Mouse (Mus musculus) left cerebral cortex, adult 18-20 months (tissue): Measurements from ENCODE around the gene Ppan. TPM values are rescaled to one million over a fixed set of nuclear protein-coding genes. Genes with fewer than 3 reads are reported as not detected.

Source experiments
- DNase-seq, 2 experiments: peaks; one replicate each; pipeline ENCODE4 v3.0.0; 2021 to 2022; ENCODE audit warnings: low spot score in 2 of 2, mixed read lengths in 1 of 2
- long read RNA-seq, 2 experiments: library from polyadenylated mRNA; stranded (forward); transcript quantifications; one replicate each; pipeline ENCODE4 v2.0.0; 2021
- total RNA-seq, 2 experiments: library from RNA; stranded (reverse); gene quantifications; 2 replicates each; pipeline ENCODE4 v1.2.3; 2021

Ppan gene
- 10 to 100 TPM; 20.7 to 23.3 TPM for total RNA-seq
- long read RNA-seq, experiment 1, transcript Ppan-201 (11 exons, 1,670 nt), result major isoform, 18 of 25 reads
- long read RNA-seq, experiment 1, partial matches to known transcripts, result 1 of 25 reads
- long read RNA-seq, experiment 1, other reads (novel, unspliced or antisense), result 6 of 25 reads
- long read RNA-seq, experiment 2, transcript Ppan-201 (11 exons, 1,670 nt), result major isoform, 11 of 14 reads
- long read RNA-seq, experiment 2, partial matches to known transcripts, result 2 of 14 reads
- long read RNA-seq, experiment 2, other reads (novel, unspliced or antisense), result 1 of 14 reads

DNA sequence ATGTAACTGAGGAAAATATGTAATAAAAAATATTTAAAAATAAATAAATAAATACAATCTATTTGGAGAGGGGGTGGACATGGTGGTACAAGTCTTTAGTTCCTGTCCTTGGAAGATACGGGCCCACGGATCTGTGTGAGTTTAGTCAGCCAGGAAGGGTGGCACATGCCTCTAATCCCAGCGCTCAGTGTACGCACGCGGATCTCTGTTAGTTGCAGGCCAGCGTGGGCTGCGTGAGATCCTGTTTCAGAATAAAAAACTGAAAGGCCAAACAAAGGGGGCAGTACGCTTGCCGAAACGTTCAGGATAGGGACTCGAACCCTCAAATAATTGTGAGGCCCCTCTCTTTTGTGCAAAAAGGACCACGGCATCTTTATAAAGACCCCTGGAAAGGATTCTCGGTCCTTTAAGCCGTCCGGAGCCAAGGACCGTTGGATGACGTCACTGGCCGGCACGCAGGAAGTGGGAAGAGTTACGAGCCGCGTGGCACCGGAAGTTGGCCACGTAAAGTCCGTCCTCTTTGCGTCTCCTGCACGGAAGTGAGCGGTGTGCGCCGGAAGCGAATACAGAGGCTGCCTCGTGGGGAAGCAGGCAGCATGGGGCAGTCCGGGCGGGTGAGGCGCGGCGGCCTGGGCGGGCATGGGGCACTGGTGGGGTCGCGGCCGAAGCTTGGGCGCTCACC, at the start of gene Ppan:
Gene Ppan, plus strand, starts transcription at position 472 of the 682 bp plus-strand sequence.
- peak; percentile 97 to 98 for DNase-seq

DNA sequence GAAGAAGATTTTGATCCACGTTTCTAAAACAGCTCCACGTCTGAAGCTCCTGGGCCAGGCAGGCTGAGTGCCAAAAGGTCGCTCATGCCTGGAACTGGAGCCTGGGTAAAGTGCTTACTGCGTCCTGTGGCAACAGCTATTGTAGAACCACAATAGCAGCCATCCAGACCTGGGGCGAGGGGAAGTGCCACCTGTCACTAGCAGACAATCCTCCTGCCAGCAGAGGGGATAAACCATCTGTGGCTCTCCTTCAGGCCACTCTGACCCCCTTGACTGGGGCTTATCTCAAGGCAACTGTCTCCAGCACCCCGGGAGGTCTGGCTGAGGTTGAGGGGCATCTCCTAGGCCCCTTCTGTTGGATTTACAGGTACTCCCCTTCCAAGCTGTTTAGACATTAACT, 49.0 kb upstream of the Ppan start:
- no peak for DNase-seq

GRCm38 (mm10) chr9:20842211-20842610, 45.8 kb upstream of the Ppan start:
- no peak for DNase-seq

GRCm38 (mm10) chr9:20842670-20843069, 45.3 kb upstream of the Ppan start:
- DNase-seq, result peak; percentile 23 to 36

- no peak for DNase-seq
These were observed 37.8 kb upstream of the Ppan start for GRCm38 (mm10) chr9:20850179-20850578.

DNA sequence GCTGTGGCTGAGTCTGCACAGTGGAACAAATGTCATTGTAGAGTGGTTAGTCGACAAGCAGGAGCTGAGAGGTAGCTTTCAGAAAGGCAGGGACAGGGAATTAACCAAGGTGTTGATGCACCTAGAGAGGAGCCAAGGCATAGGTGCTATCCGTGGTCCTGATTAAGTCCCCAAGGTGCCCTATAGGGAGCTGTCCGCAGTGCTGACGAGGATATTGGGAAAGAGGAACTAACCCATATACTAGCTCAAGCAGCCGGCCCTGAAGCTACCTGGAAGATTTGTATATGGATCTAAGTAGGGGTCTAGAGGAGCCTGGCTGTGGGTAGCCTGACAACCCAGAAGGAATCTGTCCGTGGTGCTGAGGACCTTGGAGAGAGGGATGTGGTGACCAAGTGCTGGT, 30.8 kb upstream of the Ppan start:
- no peak for DNase-seq

DNA sequence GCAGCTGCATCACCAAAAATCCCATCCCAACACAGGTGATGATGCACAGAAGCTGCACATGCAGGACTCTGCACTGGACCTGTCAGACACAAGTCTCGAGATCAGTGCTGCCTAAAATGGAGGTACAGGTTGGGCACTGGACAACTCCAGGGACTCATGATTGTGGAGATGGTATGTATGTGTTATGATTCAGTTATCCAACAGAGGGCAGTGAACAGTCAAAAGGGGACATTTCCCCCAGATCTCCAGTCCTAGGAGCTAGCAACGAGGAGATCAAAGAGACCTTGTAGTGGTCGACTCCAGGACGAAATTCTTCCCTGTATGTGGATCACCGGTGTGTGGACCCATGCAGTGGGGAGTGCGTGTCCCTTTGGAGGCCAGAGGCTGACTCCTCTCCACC, 28.0 kb upstream of the Ppan start:
- DNase-seq, result no peak

DNA sequence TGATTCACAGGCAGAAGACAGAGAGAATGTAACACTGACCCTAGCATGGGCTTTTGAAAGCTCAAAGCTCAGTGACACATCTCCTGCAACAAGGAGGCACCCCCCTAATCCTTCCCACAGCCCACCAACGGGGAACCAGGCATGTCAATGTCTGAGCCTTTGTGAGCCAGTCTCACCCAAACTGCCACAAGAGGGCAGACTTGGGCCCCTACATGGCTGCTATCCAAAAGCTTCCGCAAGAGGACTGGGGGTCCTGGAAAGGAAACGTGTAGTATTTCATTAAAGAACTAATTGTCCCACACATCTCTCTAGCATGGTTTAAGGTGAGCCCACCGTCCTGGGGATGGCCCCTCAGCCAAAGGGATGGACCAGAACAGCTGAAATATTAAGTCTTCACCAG, 26.2 kb upstream of the Ppan start:
- DNase-seq, result no peak

DNA sequence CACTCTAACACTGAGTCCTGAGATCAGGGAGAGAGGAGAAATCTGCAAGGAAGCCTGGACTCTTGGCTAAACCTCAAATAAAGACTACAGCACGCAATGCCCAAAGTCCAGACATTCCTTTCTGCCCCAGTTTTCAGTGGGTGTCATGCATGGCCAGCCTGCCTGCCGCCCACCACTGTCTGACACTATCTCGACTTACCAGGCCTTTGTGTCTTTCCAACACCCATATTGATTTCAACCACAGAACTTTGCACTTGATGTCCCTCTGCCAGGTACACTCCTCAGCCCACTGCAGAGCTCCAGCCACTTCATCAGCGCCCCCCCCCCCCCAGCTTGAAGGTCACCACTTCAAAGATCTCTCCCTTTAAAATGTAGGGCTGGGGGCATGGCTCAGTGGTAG, 25.8 kb upstream of the Ppan start:
- DNase-seq, result no peak

DNA sequence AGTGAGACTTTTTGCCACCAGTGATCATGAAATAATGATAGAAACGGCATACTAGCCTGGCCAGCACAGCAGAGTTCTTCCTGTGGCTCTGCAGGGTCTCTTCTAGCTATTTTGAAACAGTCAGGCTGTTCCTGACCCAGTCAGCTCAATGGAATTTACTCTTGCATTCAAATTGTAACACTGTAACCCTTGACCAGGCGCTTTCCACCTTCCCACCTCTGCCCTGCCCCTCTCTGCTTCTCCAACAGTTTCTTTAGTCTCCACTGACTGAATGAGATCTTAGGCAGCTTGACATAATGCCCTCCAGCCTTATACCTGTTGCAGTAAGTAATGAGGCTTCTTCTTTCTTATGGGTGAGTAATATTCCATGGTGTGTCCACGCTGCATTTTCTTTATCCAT, 21.1 kb upstream of the Ppan start:
- no peak for DNase-seq

GRCm38 (mm10) chr9:20868448-20869001, 19.4 kb upstream of the Ppan start, which contains the start of gene A230050P20Rik:
Gene A230050P20Rik, plus strand, starts transcription at chr9:20868642.
- DNase-seq, result peak; percentile 75 to 81

DNA sequence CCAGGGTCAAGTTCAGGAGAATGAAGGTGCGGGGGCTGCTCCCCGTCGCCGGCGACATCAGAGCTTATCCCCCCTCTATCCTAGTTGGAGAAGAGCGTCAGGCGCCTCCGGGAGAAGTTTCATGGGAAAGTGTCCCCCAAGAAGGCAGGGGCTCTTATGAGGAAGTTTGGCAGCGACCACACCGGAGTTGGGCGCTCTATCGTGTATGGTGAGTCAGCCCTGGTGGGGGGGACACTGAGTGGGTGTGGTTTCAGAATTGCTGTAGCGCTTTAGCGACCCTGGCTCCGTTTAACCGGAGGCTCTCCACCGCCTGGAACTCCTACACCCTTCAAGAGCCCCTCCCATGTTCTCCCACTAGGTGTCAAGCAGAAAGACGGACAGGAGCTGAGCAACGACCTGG, 18.7 kb upstream of the Ppan start:
- no peak for DNase-seq

- no peak for DNase-seq
These were observed 17.5 kb upstream of the Ppan start for GRCm38 (mm10) chr9:20870211-20871173.

DNA sequence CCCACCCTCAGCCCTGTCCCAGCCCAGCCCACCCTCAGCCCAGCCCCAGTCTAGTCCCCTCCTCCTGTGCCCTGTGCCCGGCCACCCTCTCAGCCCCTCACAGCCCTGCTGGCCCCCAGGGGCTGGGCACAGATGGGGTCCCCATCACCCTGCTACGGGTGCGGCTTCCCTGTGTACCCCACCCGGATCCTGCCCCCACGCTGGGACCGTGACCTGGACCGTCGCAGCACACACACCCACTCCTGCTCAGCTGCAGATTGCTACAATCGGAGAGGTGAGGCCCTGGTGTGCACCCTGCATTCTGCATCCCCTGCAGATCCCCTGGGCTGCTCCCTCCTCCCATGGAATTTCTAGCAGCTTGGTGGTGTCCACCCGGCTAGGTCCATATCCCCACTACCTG, 15.0 kb upstream of the Ppan start:
- DNase-seq, result no peak

DNA sequence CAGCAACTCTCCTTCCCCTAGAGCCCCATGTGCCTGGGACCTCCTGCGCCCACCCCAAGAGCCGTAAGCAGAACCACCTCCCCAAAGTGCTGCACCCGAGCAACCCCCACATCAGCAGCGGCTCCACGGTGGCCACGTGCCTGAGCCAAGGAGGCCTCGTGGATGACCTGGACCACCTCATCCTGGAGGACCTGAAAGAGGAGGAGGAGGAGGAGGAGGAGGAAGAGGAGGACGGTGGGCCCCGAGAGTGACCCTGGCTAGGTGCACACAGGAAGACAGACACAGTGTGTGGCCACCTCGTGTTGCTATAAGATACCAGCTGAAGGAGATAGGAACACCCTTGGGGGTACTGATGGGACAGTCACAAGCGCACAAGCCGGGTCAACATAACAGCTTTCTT, 14.5 kb upstream of the Ppan start:
- no peak for DNase-seq

- DNase-seq, result peak; percentile 39 to 56
These were observed 12.8 kb upstream of the Ppan start for GRCm38 (mm10) chr9:20875021-20875790.

DNA sequence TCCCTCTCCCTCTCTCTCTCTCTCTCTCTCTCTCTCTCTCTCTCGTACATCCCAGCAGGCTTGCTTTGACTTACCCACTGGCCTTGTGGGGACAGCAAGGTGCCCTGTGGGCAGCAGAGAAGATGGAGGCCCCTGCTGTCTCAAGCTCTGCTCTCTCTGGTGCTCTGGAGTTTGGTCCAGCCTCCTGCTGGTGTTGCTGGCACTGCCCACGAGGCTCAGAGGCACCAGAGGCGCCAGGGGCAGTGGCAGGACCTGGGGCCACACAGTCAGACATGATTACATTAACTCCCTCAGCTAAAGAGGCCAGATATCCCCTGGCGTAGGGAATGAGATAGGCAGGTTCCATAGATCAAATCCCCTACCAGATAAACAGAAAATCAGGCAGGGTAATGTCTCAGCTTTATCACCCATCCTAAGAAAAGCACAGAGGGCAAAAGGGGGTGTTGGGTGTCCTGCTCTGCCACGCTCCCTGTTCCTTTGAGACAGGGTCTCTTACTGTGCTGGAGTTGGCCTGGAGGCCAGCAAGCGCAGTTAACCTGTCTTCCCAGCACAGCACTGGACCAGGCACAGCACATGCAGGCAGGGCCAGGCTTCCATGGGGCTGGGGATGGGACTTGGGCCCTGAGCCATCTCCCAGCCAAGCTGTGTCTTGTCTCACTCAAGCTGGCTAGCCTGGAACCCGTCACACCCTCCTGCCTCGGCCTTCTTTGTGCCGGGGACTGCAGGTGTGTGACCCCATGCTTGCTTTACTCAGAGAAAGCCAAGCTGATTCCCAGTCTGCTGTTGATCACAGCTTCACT, 11.5 kb upstream of the Ppan start:
- DNase-seq, result no peak

- no peak for DNase-seq
These were observed 10.6 kb upstream of the Ppan start for GRCm38 (mm10) chr9:20877118-20878040.
